Mouse (Mus musculus) spleen, postnatal 10 days (tissue): Measurements from ENCODE around the gene P2rx2.
A peak's percentile ranks its signal among the peaks of the same experiment; 100 is the strongest.

Experiments
- DNase-seq, 2 experiments: peaks; one replicate each; pipeline ENCODE4 v3.0.0; 2021 to 2022; ENCODE audit warnings: low spot score in 2 of 2

P2rx2 gene

GRCm38 (mm10) chr5:110342648-110343284, at the start of gene P2rx2:
TSS of gene P2rx2 (minus strand) at chr5:110343212.
- peak in 1 of 2 experiments; percentile 38 for DNase-seq

GRCm38 (mm10) chr5:110392727-110393126, 49.7 kb upstream of the P2rx2 start:
- no peak for DNase-seq

GRCm38 (mm10) chr5:110390631-110391030, 47.6 kb upstream of the P2rx2 start:
- no peak for DNase-seq

- DNase-seq, result no peak
Measured at GRCm38 (mm10) chr5:110387332-110387731, 44.3 kb upstream of the P2rx2 start.

GRCm38 (mm10) chr5:110386371-110387330, 43.6 kb upstream of the P2rx2 start:
- peak; percentile 15 to 61 for DNase-seq

- DNase-seq, result no peak
Measured at GRCm38 (mm10) chr5:110385263-110385662, 42.3 kb upstream of the P2rx2 start.

- no peak for DNase-seq
Measured at GRCm38 (mm10) chr5:110384491-110384890, 41.5 kb upstream of the P2rx2 start.

- no peak for DNase-seq
Measured at GRCm38 (mm10) chr5:110379823-110380222, 36.8 kb upstream of the P2rx2 start.

GRCm38 (mm10) chr5:110379086-110379485, 36.1 kb upstream of the P2rx2 start:
- no peak for DNase-seq

GRCm38 (mm10) chr5:110378181-110378583, 35.2 kb upstream of the P2rx2 start:
- no peak for DNase-seq

- DNase-seq, result peak; percentile 63 to 83
Measured at GRCm38 (mm10) chr5:110376802-110377433, 33.9 kb upstream of the P2rx2 start.

GRCm38 (mm10) chr5:110363822-110364545, 21.0 kb upstream of the P2rx2 start:
- DNase-seq, result no peak

- DNase-seq, result peak; percentile 51 to 80
Measured at GRCm38 (mm10) chr5:110363179-110363821, 20.3 kb upstream of the P2rx2 start.

- no peak for DNase-seq
Measured at GRCm38 (mm10) chr5:110362813-110363178, 19.8 kb upstream of the P2rx2 start.

GRCm38 (mm10) chr5:110361465-110361864, 18.5 kb upstream of the P2rx2 start:
- DNase-seq, result no peak

- DNase-seq, result peak; percentile 75 to 88
Measured at GRCm38 (mm10) chr5:110357531-110358179, 14.6 kb upstream of the P2rx2 start.

- peak in 1 of 2 experiments; percentile 53 for DNase-seq
Measured at GRCm38 (mm10) chr5:110354716-110355115, 11.7 kb upstream of the P2rx2 start.

- DNase-seq, result no peak
Measured at GRCm38 (mm10) chr5:110347006-110347405, 4.0 kb upstream of the P2rx2 start.

- no peak for DNase-seq
Measured at GRCm38 (mm10) chr5:110345553-110345952, 2.5 kb upstream of the P2rx2 start.

GRCm38 (mm10) chr5:110344524-110344923, 1.5 kb upstream of the P2rx2 start, which contains the start of gene Lrcol1:
TSS of gene Lrcol1 (plus strand) at chr5:110344730.
- DNase-seq, result no peak

- no peak for DNase-seq
Measured at GRCm38 (mm10) chr5:110338792-110339191, 4.2 kb downstream of the P2rx2 start.
